Mouse (Mus musculus): ENCODE data around the gene Tomm70a. TPM values are rescaled to one million over a fixed set of nuclear protein-coding genes. Genes with fewer than 3 reads are reported as not detected.

Tomm70a gene
- total and polyA plus RNA-seq, 3 experiments = 112 to 194 (median 129) TPM

GRCm38 (mm10) chr16:57196590-57196989 lies 75.1 kb downstream of the Tomm70a start:
- no peak overlapping the region for H3K4me2 ChIP-seq (ENCODE audit: insufficient read depth, low read depth, poor library complexity, severe bottlenecking)
- in situ Hi-C loops (cut with MboI; ENCODE audit: low pct_ligation_motif_present, low pct_unique_long_range_greater_than_20kb, low sequenced_read_pairs) (no loop called here), dilution Hi-C loops (cut with MboI; ENCODE audit: extremely low pct_ligation_motif_present, extremely low pct_unique_long_range_greater_than_20kb, low sequenced_read_pairs) (no loop called here)
- H3K27me3 ChIP-seq (replicated peaks) = no peaks in the 10 kb centered on the region
- no peak for DNase-seq (ENCODE audit: extremely low read depth)
- TF ChIP-seq ZNF384 (IDR thresholded peaks at IDR 0.05; ENCODE audit: low read depth, low read length) (no peak), HCFC1 (IDR thresholded peaks at IDR 0.05; ENCODE audit: low read depth, low read length) (no peak), MEF2A (IDR thresholded peaks at IDR 0.05; ENCODE audit: borderline replicate concordance, low read depth, low read length) (no peak), MXI1 (IDR thresholded peaks at IDR 0.05; ENCODE audit: low read depth, low read length) (no peak), CHD1 (IDR thresholded peaks at IDR 0.05; ENCODE audit: low read depth, low read length) (no peak)
- peaks cover 0 to 21% of the 10 kb centered on the region in 2 experiments; a peak in 2 of 4 replicates for H3K4me1 ChIP-seq (ENCODE audit: control insufficient read depth in 1 of 2, insufficient read depth in 2 of 2)
- no peak overlapping the region for H3K4me3 ChIP-seq (replicated peaks in 1 of 3; ENCODE audit: low read depth in 2 of 3, low read length in 2 of 3, poor library complexity in 1 of 3)
- no peaks in the 10 kb centered on the region for H3K79me2 ChIP-seq (replicated peaks; ENCODE audit: control insufficient read depth, extremely low read depth, insufficient read depth, poor library complexity, severe bottlenecking)
- H3K36me3 ChIP-seq (replicated peaks in 1 of 2; ENCODE audit: control insufficient read depth in 1 of 2, insufficient read depth in 1 of 2, low read length in 1 of 2) = peaks cover 33 to 71% of the 10 kb centered on the region in 2 experiments
- H3K9me3 ChIP-seq (replicated peaks; ENCODE audit: low read length) = no peaks in the 10 kb centered on the region
- H3K27ac ChIP-seq (ENCODE audit: insufficient read depth, low read depth) = no peak overlapping the region
- no peak overlapping the region for H3K9ac ChIP-seq (ENCODE audit: insufficient read depth, low read depth)

GRCm38 (mm10) chr16:57197281-57197680 lies 75.8 kb downstream of the Tomm70a start:
- peaks cover 28 to 64% of the 10 kb centered on the region in 2 experiments for H3K36me3 ChIP-seq (replicated peaks in 1 of 2; ENCODE audit: control insufficient read depth in 1 of 2, insufficient read depth in 1 of 2, low read length in 1 of 2)
- no peaks in the 10 kb centered on the region for H3K9me3 ChIP-seq (replicated peaks; ENCODE audit: low read length)
- no peak for TF ChIP-seq ZC3H11A (IDR thresholded peaks at IDR 0.05; ENCODE audit: low read depth, low read length)
- TF ChIP-seq RAD21 (IDR thresholded peaks at IDR 0.05; ENCODE audit: low read depth, low read length) = no peak
- no peak for TF ChIP-seq CHD2 (IDR thresholded peaks at IDR 0.05; ENCODE audit: low read length)
- TF ChIP-seq PAX5 (IDR thresholded peaks at IDR 0.05; ENCODE audit: low read length) = no peak
- TF ChIP-seq GABPA (IDR thresholded peaks at IDR 0.05; ENCODE audit: insufficient replicate concordance, low read depth, low read length) = no peak
- no peak for TF ChIP-seq CTCF (conservative IDR thresholded peaks at IDR 0.05 in 1 of 2, IDR thresholded peaks at IDR 0.05 in 1 of 2; ENCODE audit: low read depth in 2 of 2, low read length in 2 of 2)
- TF ChIP-seq ZNF384 (IDR thresholded peaks at IDR 0.05; ENCODE audit: low read depth, low read length) = no peak
- TF ChIP-seq ETS1 (conservative IDR thresholded peaks at IDR 0.05; ENCODE audit: low read depth, low read length) = no peak
- TF ChIP-seq MAZ (IDR thresholded peaks at IDR 0.05; ENCODE audit: low read depth, low read length) = no peak
- no peak for TF ChIP-seq MXI1 (IDR thresholded peaks at IDR 0.05; ENCODE audit: low read depth, low read length)
- TF ChIP-seq TBP (conservative IDR thresholded peaks at IDR 0.05; ENCODE audit: low read depth, low read length) = no peak
- TF ChIP-seq USF2 (conservative IDR thresholded peaks at IDR 0.05; ENCODE audit: low read depth, low read length) = no peak
- TF ChIP-seq POLR2AphosphoS2 (IDR thresholded peaks at IDR 0.05; ENCODE audit: low read depth, low read length) = no peak
- TF ChIP-seq ZMIZ1 (IDR thresholded peaks at IDR 0.05; ENCODE audit: low read depth, low read length) = no peak
- no peak for TF ChIP-seq IRF4 (IDR thresholded peaks at IDR 0.05; ENCODE audit: low read depth, low read length)
- TF ChIP-seq HCFC1 (IDR thresholded peaks at IDR 0.05; ENCODE audit: low read depth, low read length) = no peak
- no peak overlapping the region for H3K4me3 ChIP-seq (replicated peaks in 1 of 3; ENCODE audit: low read depth in 2 of 3, low read length in 2 of 3, poor library complexity in 1 of 3)
- in situ Hi-C loops (cut with MboI; ENCODE audit: low pct_ligation_motif_present, low pct_unique_long_range_greater_than_20kb, low sequenced_read_pairs) = no loop called here
- peaks cover 0 to 21% of the 10 kb centered on the region in 2 experiments; a peak in 2 of 4 replicates for H3K4me1 ChIP-seq (ENCODE audit: control insufficient read depth in 1 of 2, insufficient read depth in 2 of 2)
- no peaks in the 10 kb centered on the region for H3K79me2 ChIP-seq (replicated peaks; ENCODE audit: control insufficient read depth, extremely low read depth, insufficient read depth, poor library complexity, severe bottlenecking)
- no peak overlapping the region for H3K27ac ChIP-seq (ENCODE audit: insufficient read depth, low read depth)
- no peak overlapping the region for H3K4me2 ChIP-seq (ENCODE audit: insufficient read depth, low read depth, poor library complexity, severe bottlenecking)
- DNase-seq (ENCODE audit: extremely low read depth) = no peak
- H3K9ac ChIP-seq (ENCODE audit: insufficient read depth, low read depth) = no peak overlapping the region
- no peaks in the 10 kb centered on the region for H3K27me3 ChIP-seq (replicated peaks)
- dilution Hi-C loops (cut with MboI; ENCODE audit: extremely low pct_ligation_motif_present, extremely low pct_unique_long_range_greater_than_20kb, low sequenced_read_pairs) = no loop called here

Other genes with a start within 250 kb of the Tomm70a start
- gene Tmem45a, start 235.5 kb upstream of the Tomm70a start, total RNA-seq (2012; rRNA removed) = 13.7 and 30.7 TPM in 2 replicates
- 76.8 and 105 TPM in 2 replicates for gene Tmem45a, start 235.5 kb upstream of the Tomm70a start, total RNA-seq (2014; rRNA removed)
- gene Tmem45a, start 235.5 kb upstream of the Tomm70a start, polyA plus RNA-seq (2012; ENCODE audit: insufficient read length, low read depth) = 26.9 and 31.7 TPM in 2 replicates
- gene Lnp1, start 193.6 kb upstream of the Tomm70a start, total RNA-seq (2012; rRNA removed) = not detected in 2 replicates
- gene Lnp1, start 193.6 kb upstream of the Tomm70a start, total RNA-seq (2014; rRNA removed) = not detected in 2 replicates
- gene Lnp1, start 193.6 kb upstream of the Tomm70a start, polyA plus RNA-seq (2012; ENCODE audit: insufficient read length, low read depth) = not detected in 2 replicates
- gene Tmem45a2, start 50.3 kb upstream of the Tomm70a start, total RNA-seq (2012; rRNA removed) = not detected in 2 replicates
- not detected in 2 replicates for gene Tmem45a2, start 50.3 kb upstream of the Tomm70a start, total RNA-seq (2014; rRNA removed)
- gene Tmem45a2, start 50.3 kb upstream of the Tomm70a start, polyA plus RNA-seq (2012; ENCODE audit: insufficient read length, low read depth) = not detected in 2 replicates
- 59.4 and 60.1 TPM in 2 replicates for gene Nit2, start 45.6 kb downstream of the Tomm70a start, total RNA-seq (2012; rRNA removed)
- gene Nit2, start 45.6 kb downstream of the Tomm70a start, total RNA-seq (2014; rRNA removed) = 90.9 and 93.3 TPM in 2 replicates
- gene Nit2, start 45.6 kb downstream of the Tomm70a start, polyA plus RNA-seq (2012; ENCODE audit: insufficient read length, low read depth) = 71.8 and 84.4 TPM in 2 replicates
- gene Tbc1d23, start 109.8 kb downstream of the Tomm70a start, total RNA-seq (2012; rRNA removed) = 21.2 and 24.4 TPM in 2 replicates
- gene Tbc1d23, start 109.8 kb downstream of the Tomm70a start, total RNA-seq (2014; rRNA removed) = 38.8 and 42.5 TPM in 2 replicates
- 24.7 and 31.5 TPM in 2 replicates for gene Tbc1d23, start 109.8 kb downstream of the Tomm70a start, polyA plus RNA-seq (2012; ENCODE audit: insufficient read length, low read depth)
- gene Tmem30c, start 171.2 kb downstream of the Tomm70a start, total RNA-seq (2012; rRNA removed) = not detected in 2 replicates
- gene Tmem30c, start 171.2 kb downstream of the Tomm70a start, total RNA-seq (2014; rRNA removed) = 0.07 TPM in 1 of 2 replicates, not detected in the other
- 0.16 TPM in 2 replicates for gene Tmem30c, start 171.2 kb downstream of the Tomm70a start, polyA plus RNA-seq (2012; ENCODE audit: insufficient read length, low read depth)
- gene Filip1l, start 231.4 kb downstream of the Tomm70a start, total RNA-seq (2012; rRNA removed) = 2.0 and 2.1 TPM in 2 replicates
- 5.7 and 6.8 TPM in 2 replicates for gene Filip1l, start 231.4 kb downstream of the Tomm70a start, total RNA-seq (2014; rRNA removed)
- 17.6 and 17.9 TPM in 2 replicates for gene Filip1l, start 231.4 kb downstream of the Tomm70a start, polyA plus RNA-seq (2012; ENCODE audit: insufficient read length, low read depth)